Mouse (Mus musculus): ENCODE data around the gene P2ry13. TPM values are rescaled to one million over a fixed set of nuclear protein-coding genes. Genes with fewer than 3 reads are reported as not detected.

Gene P2ry13
- 1 to 10 TPM in 1 of 2 experiments, under 1 TPM in 1; 0.98 to 1.7 TPM for total RNA-seq (2021)
- polyA plus RNA-seq (2012; rRNA removed), result 0.33 and 0.41 TPM in 2 replicates
- long read RNA-seq, partial matches to known transcripts, result 0 of 1 reads
- long read RNA-seq, other reads (novel, unspliced or antisense), result 0 of 1 reads

GRCm38 (mm10) chr3:59210727-59211126 lies at the start of gene P2ry13:
TSS of gene P2ry13 (minus strand) at chr3:59210882.
- no peak for DNase-seq

- DNase-seq, result no peak
These were observed 47.3 kb upstream of the P2ry13 start for GRCm38 (mm10) chr3:59257740-59258664.

GRCm38 (mm10) chr3:59250454-59250853 lies 39.8 kb upstream of the P2ry13 start:
- DNase-seq, result no peak

DNA sequence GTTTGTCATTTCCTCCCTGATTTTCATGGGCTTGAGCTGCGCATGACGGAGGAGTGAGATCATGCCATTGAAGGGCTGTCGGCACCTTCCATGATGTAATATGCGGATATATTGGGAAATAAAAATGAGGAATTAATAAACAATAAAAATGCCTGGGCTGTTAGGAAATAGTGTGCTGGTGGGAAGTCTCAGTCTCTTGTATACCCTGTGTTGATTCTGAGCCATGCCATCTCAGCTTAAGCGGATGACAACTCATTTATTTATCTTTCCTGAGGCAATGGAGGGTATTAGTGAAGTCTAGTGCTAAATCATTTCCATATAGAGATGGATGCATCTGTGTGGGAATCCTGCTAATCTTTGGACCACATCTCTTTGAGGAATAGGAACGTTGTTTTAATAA lies 37.3 kb upstream of the P2ry13 start:
- DNase-seq, result no peak

DNA sequence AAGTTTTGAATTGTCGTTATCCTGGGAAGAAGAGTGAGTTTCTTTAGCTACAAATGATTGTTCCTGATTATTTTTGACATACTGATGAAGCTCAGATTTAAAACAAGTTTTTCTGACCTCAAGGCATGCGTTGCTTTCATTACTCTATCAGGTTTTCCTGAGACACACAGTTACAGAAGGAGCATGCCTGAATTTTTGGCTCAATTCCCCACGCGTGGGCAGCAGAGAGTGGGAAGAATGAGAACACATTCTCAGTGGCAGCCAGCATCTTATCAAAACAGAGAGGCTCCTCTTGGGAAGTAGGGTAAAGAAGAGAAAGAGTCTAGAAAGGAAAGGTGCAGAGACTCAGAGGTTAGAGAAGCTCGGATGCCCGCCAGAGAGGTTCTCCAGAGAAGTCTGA lies 32.7 kb upstream of the P2ry13 start:
- no peak for DNase-seq

- DNase-seq, result no peak
These were observed 24.2 kb upstream of the P2ry13 start for GRCm38 (mm10) chr3:59234878-59235277.

DNA sequence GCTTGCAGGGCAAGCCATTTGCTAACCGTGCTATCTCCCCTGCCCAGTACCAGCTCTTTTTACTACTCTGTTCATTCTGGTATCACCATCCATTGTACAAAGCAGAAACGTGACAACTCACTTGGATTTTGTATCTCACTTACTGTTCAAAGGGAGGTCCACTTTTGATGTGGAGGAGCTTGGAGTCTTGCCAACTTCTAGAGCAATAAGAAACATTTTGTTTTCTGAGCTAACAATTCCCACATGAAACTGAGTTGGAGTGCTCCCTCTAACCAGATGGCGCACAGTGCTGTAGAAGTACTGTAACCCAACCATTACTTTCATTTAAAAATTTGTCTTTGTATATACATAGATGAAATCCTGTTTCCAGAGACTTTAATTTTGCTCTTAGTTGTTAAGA lies 20.2 kb upstream of the P2ry13 start:
- DNase-seq, result no peak

- peak; percentile 20 for DNase-seq
These were observed 18.3 kb upstream of the P2ry13 start for GRCm38 (mm10) chr3:59228730-59229551.

DNA sequence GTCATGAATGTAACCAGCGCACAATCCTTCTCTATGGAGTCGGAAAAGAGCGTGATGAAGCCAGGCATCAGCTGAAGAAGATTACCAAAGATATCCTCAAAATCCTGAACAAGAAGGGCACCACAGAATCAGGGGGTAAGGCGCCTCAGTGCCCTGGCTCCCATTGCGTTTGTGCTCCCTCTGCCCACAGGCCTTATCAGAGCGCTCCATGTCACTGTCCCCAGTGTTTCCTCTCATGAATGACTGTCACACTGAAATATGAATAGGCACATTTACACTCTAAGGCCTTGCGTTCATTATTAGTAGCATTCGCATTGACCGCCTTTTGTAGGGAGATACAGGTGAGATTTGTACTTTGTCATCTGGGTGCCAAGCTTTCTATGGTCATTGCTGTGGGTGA lies 17.0 kb upstream of the P2ry13 start:
- no peak for DNase-seq

- no peak for DNase-seq
These were observed 14.7 kb upstream of the P2ry13 start for GRCm38 (mm10) chr3:59225411-59225810.

DNA sequence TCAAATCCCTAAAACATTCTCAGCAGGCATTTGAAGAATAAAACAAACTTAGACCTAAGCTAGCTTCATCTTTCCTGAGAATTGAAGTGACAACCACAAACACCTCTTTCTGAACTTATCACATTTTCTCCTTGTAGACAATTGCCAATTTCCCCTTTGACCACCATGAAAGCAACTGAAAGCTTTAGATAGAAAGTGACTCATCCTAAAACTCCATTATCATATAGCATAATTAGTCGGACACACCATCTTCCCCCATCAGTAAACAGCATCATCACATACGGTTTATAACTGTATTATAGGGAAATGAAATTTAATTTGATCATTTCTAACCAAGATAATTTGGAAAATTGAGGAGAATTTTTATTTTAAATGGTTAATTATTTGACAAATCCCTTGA lies 11.6 kb upstream of the P2ry13 start:
- no peak for DNase-seq

GRCm38 (mm10) chr3:59219326-59219725 lies 8.6 kb upstream of the P2ry13 start:
- DNase-seq, result no peak

DNA sequence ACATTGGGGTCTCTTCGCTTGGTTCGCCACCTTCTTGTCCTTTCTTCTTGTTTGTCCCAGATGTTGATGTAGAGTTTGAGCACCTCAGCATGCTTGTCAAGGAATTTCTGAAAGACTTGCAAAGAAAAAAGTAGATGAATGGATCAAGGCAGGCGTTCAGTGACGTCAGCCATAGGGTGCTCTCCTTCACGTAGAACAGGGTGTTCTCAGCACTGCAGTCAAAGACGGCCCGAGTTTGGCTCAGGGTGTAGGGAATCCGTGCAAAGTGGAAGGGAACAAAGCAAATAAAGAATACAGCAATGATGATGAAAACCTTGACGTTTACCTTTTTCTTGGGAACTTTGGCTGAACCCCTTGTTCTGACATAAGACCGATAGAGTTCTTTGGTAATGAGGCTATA lies 6.5 kb upstream of the P2ry13 start:
- no peak for DNase-seq

DNA sequence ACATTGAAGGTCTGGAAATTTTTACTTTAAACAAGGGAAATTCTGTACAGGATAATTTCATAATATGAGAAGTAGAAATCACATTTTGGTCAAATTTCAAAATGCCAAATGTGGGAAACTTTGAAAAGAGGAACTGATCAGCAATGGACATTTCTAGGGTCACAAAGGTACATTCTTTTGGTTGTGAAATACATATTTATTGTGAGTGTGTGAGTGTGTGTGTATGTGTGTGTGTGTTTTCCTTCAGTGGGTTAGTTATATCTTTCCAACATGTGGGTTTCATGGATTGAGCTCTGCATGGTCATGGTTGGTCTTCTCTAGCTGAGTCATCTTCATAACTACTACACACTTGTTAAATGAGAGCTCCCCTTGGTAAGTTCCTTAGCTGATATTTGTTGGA lies 1.7 kb upstream of the P2ry13 start:
- DNase-seq, result no peak

- DNase-seq, result no peak
These were observed 1.1 kb upstream of the P2ry13 start for GRCm38 (mm10) chr3:59211784-59212183.

DNA sequence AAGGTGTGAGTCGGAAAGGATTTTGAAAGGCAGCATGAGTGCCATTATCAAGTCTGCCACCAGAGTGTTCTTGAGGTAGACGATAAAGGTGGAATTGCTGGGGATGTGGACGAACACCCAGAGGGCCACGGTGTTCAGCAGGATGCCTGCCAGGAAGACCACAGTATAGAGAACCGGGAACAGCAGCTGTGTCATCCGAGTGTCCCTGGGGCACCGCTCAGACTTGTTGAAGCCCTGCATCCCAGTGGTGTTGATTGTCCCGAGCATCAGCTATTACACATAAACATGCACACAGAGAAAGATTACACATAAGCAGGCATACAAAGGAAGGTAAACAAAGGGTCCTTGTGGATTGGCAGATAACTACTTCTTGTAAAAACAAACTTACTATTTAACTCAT lies 593 bp downstream of the P2ry13 start:
- DNase-seq, result no peak

GRCm38 (mm10) chr3:59208650-59209548 lies 1.8 kb downstream of the P2ry13 start:
- DNase-seq, result peak; percentile 16

- DNase-seq, result no peak
These were observed 4.7 kb downstream of the P2ry13 start for GRCm38 (mm10) chr3:59205941-59206340.

- no peak for DNase-seq
These were observed 5.8 kb downstream of the P2ry13 start for GRCm38 (mm10) chr3:59204719-59205503.

- no peak for DNase-seq
These were observed 6.7 kb downstream of the P2ry13 start for GRCm38 (mm10) chr3:59203802-59204520.
